Mouse (Mus musculus): ENCODE data around the gene Txn2.

DNA sequence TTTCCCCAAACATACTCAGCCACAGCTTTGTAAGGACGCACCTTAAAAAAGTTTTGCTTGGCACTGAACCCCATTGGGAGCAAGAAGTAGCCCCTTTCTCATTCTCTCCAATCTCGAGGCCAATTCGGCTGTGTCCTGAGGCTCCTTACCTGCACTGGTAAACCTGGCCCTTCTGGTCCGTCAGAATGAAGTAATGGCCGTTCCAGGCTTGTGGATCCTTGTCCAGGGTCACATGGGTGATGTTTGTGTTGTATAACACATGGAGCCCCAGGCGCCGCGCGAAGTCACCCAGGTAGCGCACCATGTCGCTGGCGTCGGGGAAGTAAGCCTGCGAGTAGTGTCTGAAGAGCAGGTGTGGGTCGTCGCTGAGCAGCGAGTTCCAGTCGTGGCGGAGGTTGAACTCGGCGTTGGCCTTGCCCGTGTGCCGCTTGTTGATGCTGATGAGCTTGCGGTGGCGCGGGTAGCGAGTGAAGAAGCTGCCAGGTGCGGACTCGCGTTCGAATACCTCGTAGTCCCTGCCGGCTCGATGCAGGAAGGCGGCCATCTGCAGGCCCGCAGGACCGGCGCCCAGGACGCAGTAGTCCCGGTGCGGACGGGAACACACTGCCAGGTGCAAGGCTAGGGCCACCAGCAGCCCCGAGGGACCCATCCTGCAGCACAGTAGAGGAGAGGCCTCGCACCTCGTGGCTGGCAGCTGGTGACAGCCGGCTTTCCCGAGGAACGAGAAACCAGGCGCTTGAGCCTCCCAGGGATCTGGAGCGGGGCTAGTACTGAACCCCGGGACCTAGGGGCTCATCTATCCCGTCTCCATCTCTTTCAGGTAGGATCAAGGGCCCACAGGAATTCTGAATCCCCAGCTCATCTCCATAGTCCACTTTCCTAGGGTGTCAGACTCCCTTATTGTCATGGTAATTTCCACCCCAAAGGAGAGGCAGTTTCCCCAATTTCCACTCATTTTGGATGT lies 26.9 kb upstream of the Txn2 start:
- TF ChIP-seq CTCF (IDR thresholded peaks at IDR 0.05; ENCODE audit: low read depth, low read length) (no peak), TAL1 (conservative IDR thresholded peaks at IDR 0.05; ENCODE audit: low read depth, low read length) (no peak)
